Mouse (Mus musculus) left cerebral cortex, postnatal 25 days (tissue): Measurements from ENCODE around the gene Rasip1. TPM values are rescaled to one million over a fixed set of nuclear protein-coding genes. Genes with fewer than 3 reads are reported as not detected.
A peak's percentile ranks its signal among the peaks of the same experiment; 100 is the strongest.

ENCODE experiments used
- DNase-seq, 2 experiments: peaks; one replicate each; pipeline ENCODE4 v3.0.0; 2022; ENCODE audit warnings: low spot score in 2 of 2, mixed read lengths in 1 of 2
- intact Hi-C: fragments of 180-260 bp; cut with DNase I; formaldehyde crosslinking; loops from one replicate; pipeline ENCODE4 v1.15.1; 2025
- total RNA-seq, 2 experiments: library from RNA; stranded (reverse); gene quantifications; 2 replicates each; pipeline ENCODE4 v1.2.3; 2021

Gene Rasip1
- total RNA-seq, 2 experiments from 2014 or later = 8.1 to 8.2 TPM

DNA sequence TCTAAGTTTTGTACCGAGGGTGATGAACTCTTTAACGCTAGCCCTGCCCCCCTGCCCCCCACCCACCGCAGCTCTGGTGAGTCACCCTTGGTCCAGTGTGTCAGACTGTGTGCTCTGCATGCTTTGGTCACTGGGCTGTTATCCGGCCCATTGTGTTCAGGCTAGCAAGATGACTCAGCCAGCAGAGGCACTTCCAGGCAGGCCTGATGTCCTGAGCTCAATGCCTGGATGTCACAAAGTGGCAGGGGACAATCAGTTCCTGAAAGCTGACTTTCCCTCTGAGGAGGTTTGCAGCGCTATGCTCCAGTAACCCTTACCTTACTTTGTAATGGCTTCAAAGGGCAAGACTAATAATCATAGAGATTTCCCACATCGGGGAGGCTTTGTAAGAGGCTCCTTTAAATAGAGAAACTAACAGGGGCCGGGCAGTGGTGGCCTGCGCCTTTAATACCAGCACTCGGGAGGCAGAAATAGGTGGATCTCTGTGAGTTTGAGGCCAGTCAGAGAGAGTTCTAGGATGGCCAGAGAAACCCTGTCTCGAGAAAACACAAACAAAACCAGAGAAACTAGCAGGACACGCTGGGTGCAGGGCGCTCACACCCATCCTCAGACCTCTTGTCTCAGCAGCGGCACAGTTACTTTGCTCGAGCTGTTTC is 52.8 kb downstream of the Rasip1 start:
- intact Hi-C loops = loop anchor here (5.0 kb wide), 2 partner anchors 73 to 88 kb away; no protein-coding TSS in a partner anchor
- DNase-seq = no peak

DNA sequence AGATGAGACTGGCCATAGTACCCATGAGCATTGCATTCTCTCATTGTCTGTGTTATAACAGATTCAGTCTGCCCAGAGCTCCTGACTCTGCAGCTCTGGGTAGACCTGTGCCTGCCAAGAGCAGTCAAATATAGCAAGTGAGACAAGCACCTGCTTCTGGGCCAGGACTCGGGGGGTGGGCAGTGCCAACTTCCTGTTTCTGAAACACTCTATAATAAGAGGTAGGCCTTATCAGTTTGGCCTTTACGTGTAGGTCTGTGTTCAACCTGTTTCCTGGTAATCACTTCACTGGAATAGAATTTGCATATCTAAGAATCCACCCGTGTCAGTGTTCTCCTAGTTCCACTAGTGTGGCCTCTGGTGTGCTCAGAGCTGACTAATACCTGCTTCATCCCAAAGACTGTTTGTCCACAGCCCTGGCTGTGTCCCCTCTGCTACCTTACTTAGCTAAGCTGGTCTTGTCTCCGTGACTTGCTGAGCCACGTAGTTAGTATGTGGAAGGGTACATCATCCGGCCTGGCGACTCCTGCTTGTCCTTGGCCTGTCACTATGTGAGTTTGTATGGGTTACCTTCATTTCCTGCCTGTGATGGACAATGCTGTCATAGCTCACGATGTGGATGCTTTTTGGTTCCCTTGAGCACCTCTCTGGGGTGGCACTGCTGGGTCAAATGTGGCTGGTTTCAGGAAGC is 53.9 kb downstream of the Rasip1 start:
- intact Hi-C loops = loop anchor here (5.0 kb wide), 2 partner anchors 74 to 89 kb away; no protein-coding TSS in a partner anchor

GRCm38 (mm10) chr7:45682144-45683126 is 55.1 kb downstream of the Rasip1 start:
- intact Hi-C loops = loop anchor here (5.0 kb wide), 2 partner anchors 75 to 90 kb away; no protein-coding TSS in a partner anchor
- peak; percentile 82 to 89 for DNase-seq

More for the DNA sequence above, 53.9 kb downstream of the Rasip1 start:
- no peak for DNase-seq

GRCm38 (mm10) chr7:45683396-45684050 is 56.2 kb downstream of the Rasip1 start, which contains the start of gene Ntn5:
Gene Ntn5 (plus strand): TSS chr7:45684022.
- no peak for DNase-seq
- intact Hi-C loops = loop anchor here (5.0 kb wide), 2 partner anchors 76 to 91 kb away; no protein-coding TSS in a partner anchor

DNA sequence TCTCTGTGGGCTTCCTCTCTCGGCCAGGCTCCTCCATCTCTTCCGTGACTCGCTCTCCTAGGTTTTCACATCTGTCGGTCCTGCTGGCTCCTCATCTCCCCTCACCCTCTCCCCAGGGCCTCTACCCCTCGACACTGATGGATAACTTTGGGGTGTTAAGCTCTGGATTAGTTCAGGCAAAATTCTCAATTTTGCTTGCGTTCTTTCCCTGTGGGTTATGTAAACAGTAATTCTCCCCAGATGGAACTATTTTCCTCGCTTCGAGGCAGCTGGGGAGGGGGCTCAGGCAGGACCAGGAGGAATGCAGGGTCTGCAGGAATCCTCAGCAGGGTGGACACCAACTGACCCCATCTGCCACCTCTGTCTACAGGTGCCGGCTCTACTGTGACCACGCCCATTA is 58.5 kb downstream of the Rasip1 start:
- no peak for DNase-seq
- intact Hi-C loops = no loop called here

DNA sequence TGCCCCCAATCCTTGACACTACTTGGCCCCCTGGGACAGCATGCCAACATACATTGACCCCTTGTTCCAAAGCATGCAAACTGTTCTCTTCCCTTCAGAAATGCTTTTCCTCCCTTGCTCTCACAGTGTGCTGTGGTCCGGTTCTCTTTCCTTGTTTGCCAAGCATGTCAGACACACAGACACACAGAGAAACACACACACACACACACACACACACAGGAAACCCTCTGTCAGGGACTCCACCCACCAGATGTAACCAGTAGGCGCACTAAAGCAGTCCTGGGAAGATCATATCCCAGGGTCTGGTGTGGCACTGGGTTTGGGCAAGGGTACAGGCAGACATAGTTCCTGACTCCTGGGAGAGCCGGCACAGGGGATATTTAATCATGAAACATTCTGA is 59.6 kb downstream of the Rasip1 start:
- DNase-seq = no peak
- intact Hi-C loops = no loop called here

Other genes with a start within 250 kb of the Rasip1 start
- 100 to 1,000 TPM; 341 to 386 TPM for gene Snrnp70, start 231.7 kb upstream of the Rasip1 start, total RNA-seq
- gene Kcna7, start 221.8 kb upstream of the Rasip1 start, total RNA-seq = not detected
- gene Ntf5, start 213.8 kb upstream of the Rasip1 start, total RNA-seq = under 1 TPM in 1 of 2 experiments, not detected in 1; 0.16 TPM
- gene Lhb, start 206.7 kb upstream of the Rasip1 start, total RNA-seq = not detected
- gene Gys1, start 192.6 kb upstream of the Rasip1 start, total RNA-seq = 10 to 100 TPM; 15.7 to 16.5 TPM
- 10 to 100 TPM; 30.4 to 33.0 TPM for gene Ruvbl2, start 189.4 kb upstream of the Rasip1 start, total RNA-seq
- gene Ftl1, start 167.6 kb upstream of the Rasip1 start, total RNA-seq = 100 to 1,000 TPM; 207 to 225 TPM
- gene Bax, start 160.6 kb upstream of the Rasip1 start, total RNA-seq = 10 to 100 TPM; 67.0 to 69.8 TPM
- not detected for gene Tulp2, start 145.6 kb upstream of the Rasip1 start, total RNA-seq
- gene Gm45808, start 140.7 kb upstream of the Rasip1 start, total RNA-seq = under 1 TPM in 1 of 2 experiments, not detected in 1; 0.73 TPM
- 1 to 10 TPM; 2.7 to 4.0 TPM for gene Dhdh, start 138.7 kb upstream of the Rasip1 start, total RNA-seq
- 100 to 1,000 TPM; 103 to 105 TPM for gene Nucb1, start 117.1 kb upstream of the Rasip1 start, total RNA-seq
- gene Ppp1r15a, start 101.2 kb upstream of the Rasip1 start, total RNA-seq = 10 to 100 TPM; 22.0 to 22.2 TPM
- gene Plekha4, start 101.2 kb upstream of the Rasip1 start, total RNA-seq = 1 to 10 TPM; 1.2 to 2.7 TPM
- under 1 TPM in 1 of 2 experiments, not detected in 1; 0.25 TPM for gene Hsd17b14, start 72.6 kb upstream of the Rasip1 start, total RNA-seq
- gene Bcat2, start 57.3 kb upstream of the Rasip1 start, total RNA-seq = 10 to 100 TPM; 23.0 to 23.6 TPM
- gene Fgf21, start 12.0 kb upstream of the Rasip1 start, total RNA-seq = not detected
- gene Fut1, start 10.2 kb upstream of the Rasip1 start, total RNA-seq = under 1 TPM in 1 of 2 experiments, not detected in 1; 0.21 TPM
- not detected for gene Izumo1, start 5.7 kb upstream of the Rasip1 start, total RNA-seq
- 1 to 10 TPM; 2.4 to 3.6 TPM for gene Mamstr, start 12.5 kb downstream of the Rasip1 start, total RNA-seq
- under 1 TPM in 1 of 2 experiments, not detected in 1; 0.21 TPM for gene Fut2, start 38.9 kb downstream of the Rasip1 start, total RNA-seq
- gene Ntn5, start 56.5 kb downstream of the Rasip1 start, total RNA-seq = 1 to 10 TPM; 3.4 to 3.5 TPM
- under 1 TPM; 0.37 to 0.48 TPM for gene Sec1, start 66.9 kb downstream of the Rasip1 start, total RNA-seq
- gene Car11, start 72.4 kb downstream of the Rasip1 start, total RNA-seq = 100 to 1,000 TPM; 184 to 223 TPM
- 100 to 1,000 TPM in 1 of 2 experiments, 10 to 100 TPM in 1; 66.2 to 147 TPM for gene Dbp, start 77.6 kb downstream of the Rasip1 start, total RNA-seq
- gene Rpl18, start 88.0 kb downstream of the Rasip1 start, total RNA-seq = 100 to 1,000 TPM; 315 to 323 TPM
- gene Sphk2, start 90.5 kb downstream of the Rasip1 start, total RNA-seq = 10 to 100 TPM; 29.7 to 29.8 TPM
- under 1 TPM; 0.11 to 0.23 TPM for gene Fam83e, start 93.7 kb downstream of the Rasip1 start, total RNA-seq
- not detected for gene Spaca4, start 98.3 kb downstream of the Rasip1 start, total RNA-seq
- gene Lmtk3, start 156.2 kb downstream of the Rasip1 start, total RNA-seq = 100 to 1,000 TPM; 220 to 235 TPM
- 10 to 100 TPM in 1 of 2 experiments, 1 to 10 TPM in 1; 8.6 to 12.4 TPM for gene Sult2b1, start 157.2 kb downstream of the Rasip1 start, total RNA-seq
- gene Cyth2, start 187.1 kb downstream of the Rasip1 start, total RNA-seq = 100 to 1,000 TPM; 204 to 210 TPM
- 1 to 10 TPM; 2.6 to 2.7 TPM for gene Kcnj14, start 197.3 kb downstream of the Rasip1 start, total RNA-seq
- 10 to 100 TPM; 21.0 to 23.2 TPM for gene Grwd1, start 203.5 kb downstream of the Rasip1 start, total RNA-seq
- gene Kdelr1, start 245.3 kb downstream of the Rasip1 start, total RNA-seq = 10 to 100 TPM; 81.2 to 84.0 TPM